Mouse (Mus musculus) lung, embryonic 14.5 days (tissue): Measurements from ENCODE around the gene Por. TPM values are rescaled to one million over a fixed set of nuclear protein-coding genes. Genes with fewer than 3 reads are reported as not detected.

ENCODE experiments used
- ATAC-seq: fragments of 200-750 bp; cut with Nextera tagmentation; 2 replicates; pipeline ENCODE4 v1.8.0; 2017; ENCODE audit warnings: mild to moderate bottlenecking, moderate TSS enrichment, moderate library complexity; ENCODE audit not compliant: insufficient read depth
- DNase-seq: peaks from one replicate; pipeline ENCODE4 v3.0.0-alpha.2; 2015
- H3K27ac ChIP-seq: fragments of 300-500 bp; sonication (generic); 2 replicates; pipeline ENCODE4 v1.5.1; 2014; ENCODE audit warnings: low read depth, mild to moderate bottlenecking, moderate library complexity
- H3K27me3 ChIP-seq: fragments of 300-500 bp; sonication (generic); 2 replicates; pipeline ENCODE4 v1.6.1; 2014; ENCODE audit warnings: low read length, control low read depth; ENCODE audit not compliant: insufficient read depth
- H3K36me3 ChIP-seq: fragments of 300-500 bp; sonication (generic); 2 replicates; pipeline ENCODE4 v1.6.1; 2014; ENCODE audit warnings: control low read depth; ENCODE audit not compliant: insufficient read depth
- H3K4me1 ChIP-seq: fragments of 300-500 bp; sonication (generic); 2 replicates; pipeline ENCODE4 v1.6.1; 2014; ENCODE audit warnings: antibody characterized with exemption, control low read depth; ENCODE audit not compliant: insufficient read depth
- H3K4me2 ChIP-seq: fragments of 300-500 bp; sonication (generic); 2 replicates; pipeline ENCODE4 v1.6.1; 2014; ENCODE audit warnings: mild to moderate bottlenecking
- H3K4me3 ChIP-seq: fragments of 300-500 bp; sonication (generic); 2 replicates; pipeline ENCODE4 v1.5.1; 2014; ENCODE audit warnings: low read depth, low read length
- H3K9ac ChIP-seq: fragments of 300-500 bp; sonication (generic); 2 replicates; pipeline ENCODE4 v1.6.1; 2014
- H3K9me3 ChIP-seq: fragments of 300-500 bp; sonication (generic); 2 replicates; pipeline ENCODE4 v1.6.1; 2016; ENCODE audit warnings: low read depth, low read length, control low read depth
- CTCF ChIP-seq: IDR thresholded peaks from 2 replicates; pipeline ENCODE4 v1.5.1; 2016; ENCODE audit warnings: antibody characterized with exemption, low read depth
- WGBS: fragments of 180-500 bp; shearing (Covaris S2); extraction: QIAGEN DNeasy Blood & Tissue Kit; methylation state at CpG from one replicate; pipeline ENCODE4 v1.1.7; 2014; 5-methylcytosine and 5-hydroxymethylcytosine counted together
- polyA plus RNA-seq: library from polyadenylated mRNA; unstranded; fragments of >200 nt; fragmentation: Nextera tagmentation; extraction: Ambion mirVana; gene quantifications from 2 replicates; pipeline ENCODE4 v1.2.1, GENCODE M21; 2014

Por gene
- polyA plus RNA-seq = 51.5 and 52.7 TPM in 2 replicates

- no peaks in the 10 kb centered on the region for H3K27me3 ChIP-seq
- H3K9ac ChIP-seq = no peak within 1 kb of the TSS
- no peak within 1 kb of the TSS for H3K4me2 ChIP-seq
- no peak within 1 kb of the TSS for H3K27ac ChIP-seq
- H3K36me3 ChIP-seq = no peaks in the 10 kb centered on the region
- H3K9me3 ChIP-seq = no peaks in the 10 kb centered on the region
- whole genome bisulfite sequencing = 22% methylated on average over 9 of the region's 9 CpGs
- H3K4me3 ChIP-seq = no peak within 1 kb of the TSS
- no peak for TF ChIP-seq CTCF
- ATAC-seq = no peak
- no peaks in the 10 kb centered on the region for H3K4me1 ChIP-seq
- DNase-seq = peak; percentile 57
Measured at GRCm38 (mm10) chr5:135669741-135670275, at the start of gene Por. Gene Por, plus strand, starts transcription at chr5:135670033.

GRCm38 (mm10) chr5:135620526-135620925, 49.3 kb upstream of the Por start:
- Histone ChIP-seq H3K4me3 (no peak overlapping the region), H3K4me2 (no peak overlapping the region), H3K27me3 (no peaks in the 10 kb centered on the region), H3K27ac (no peak overlapping the region), H3K9ac (no peak overlapping the region), H3K4me1 (no peaks in the 10 kb centered on the region), H3K36me3 (no peaks in the 10 kb centered on the region), H3K9me3 (no peaks in the 10 kb centered on the region)
- 83% methylated on average over 9 of the region's 9 CpGs for WGBS
- TF ChIP-seq CTCF = no peak
- DNase-seq = no peak
- no peak for ATAC-seq

- 76% methylated on average over 10 of the region's 10 CpGs for WGBS
- no peak for TF ChIP-seq CTCF
- Histone ChIP-seq H3K36me3 (no peaks in the 10 kb centered on the region), H3K9me3 (no peaks in the 10 kb centered on the region), H3K9ac (no peak overlapping the region), H3K27ac (no peak overlapping the region), H3K4me1 (no peaks in the 10 kb centered on the region), H3K4me3 (no peak overlapping the region), H3K4me2 (no peak overlapping the region), H3K27me3 (no peaks in the 10 kb centered on the region)
- DNase-seq = no peak
- ATAC-seq = no peak
Measured at GRCm38 (mm10) chr5:135621725-135622124, 48.1 kb upstream of the Por start.

GRCm38 (mm10) chr5:135623006-135623563, 46.7 kb upstream of the Por start:
- no peaks in the 10 kb centered on the region for H3K36me3 ChIP-seq
- no peak overlapping the region for H3K27ac ChIP-seq
- no peak overlapping the region for H3K4me3 ChIP-seq
- no peaks in the 10 kb centered on the region for H3K9me3 ChIP-seq
- ATAC-seq (no peak), DNase-seq (no peak)
- H3K27me3 ChIP-seq = no peaks in the 10 kb centered on the region
- H3K4me1 ChIP-seq = no peaks in the 10 kb centered on the region
- no peak overlapping the region for H3K4me2 ChIP-seq
- no peak for TF ChIP-seq CTCF
- WGBS = 73% methylated on average over 18 of the region's 18 CpGs
- H3K9ac ChIP-seq = no peak overlapping the region

- H3K4me1 ChIP-seq = no peaks in the 10 kb centered on the region
- H3K27me3 ChIP-seq = no peaks in the 10 kb centered on the region
- DNase-seq (no peak), ATAC-seq (no peak)
- H3K4me2 ChIP-seq = no peak overlapping the region
- H3K27ac ChIP-seq = no peak overlapping the region
- no peak overlapping the region for H3K9ac ChIP-seq
- no peaks in the 10 kb centered on the region for H3K9me3 ChIP-seq
- H3K36me3 ChIP-seq = no peaks in the 10 kb centered on the region
- H3K4me3 ChIP-seq = no peak overlapping the region
- no peak for TF ChIP-seq CTCF
- 40% methylated on average over 10 of the region's 10 CpGs for WGBS
Measured at GRCm38 (mm10) chr5:135628916-135629315, 40.9 kb upstream of the Por start.

- 85% methylated on average over 3 of the region's 3 CpGs for WGBS
- Histone ChIP-seq H3K9ac (no peak overlapping the region), H3K9me3 (no peaks in the 10 kb centered on the region), H3K4me2 (no peak overlapping the region), H3K27ac (no peak overlapping the region), H3K4me1 (no peaks in the 10 kb centered on the region), H3K4me3 (no peak overlapping the region), H3K36me3 (no peaks in the 10 kb centered on the region), H3K27me3 (no peaks in the 10 kb centered on the region)
- no peak for TF ChIP-seq CTCF
- DNase-seq (no peak), ATAC-seq (no peak)
Measured at GRCm38 (mm10) chr5:135629401-135629800, 40.4 kb upstream of the Por start.

- DNase-seq = peak; percentile 75
- no peak overlapping the region for H3K9ac ChIP-seq
- H3K4me3 ChIP-seq = no peak overlapping the region
- no peaks in the 10 kb centered on the region for H3K9me3 ChIP-seq
- peak; percentile 74 for TF ChIP-seq CTCF
- peaks cover 7% of the 10 kb centered on the region; the same call in 1 of the 2 replicates for H3K36me3 ChIP-seq
- WGBS = 16% methylated on average over 3 of the region's 3 CpGs
- ATAC-seq = no peak
- H3K27me3 ChIP-seq = no peaks in the 10 kb centered on the region
- no peak overlapping the region for H3K4me2 ChIP-seq
- H3K27ac ChIP-seq = no peak overlapping the region
- no peaks in the 10 kb centered on the region for H3K4me1 ChIP-seq
Measured at GRCm38 (mm10) chr5:135630598-135630997, 39.2 kb upstream of the Por start.
